Mouse (Mus musculus): Measurements from ENCODE around the gene Lenep. TPM values are rescaled to one million over a fixed set of nuclear protein-coding genes. Genes with fewer than 3 reads are reported as not detected.

Gene Lenep
- 0.05 and 0.10 TPM in 2 replicates for polyA plus RNA-seq (2012)

DNA sequence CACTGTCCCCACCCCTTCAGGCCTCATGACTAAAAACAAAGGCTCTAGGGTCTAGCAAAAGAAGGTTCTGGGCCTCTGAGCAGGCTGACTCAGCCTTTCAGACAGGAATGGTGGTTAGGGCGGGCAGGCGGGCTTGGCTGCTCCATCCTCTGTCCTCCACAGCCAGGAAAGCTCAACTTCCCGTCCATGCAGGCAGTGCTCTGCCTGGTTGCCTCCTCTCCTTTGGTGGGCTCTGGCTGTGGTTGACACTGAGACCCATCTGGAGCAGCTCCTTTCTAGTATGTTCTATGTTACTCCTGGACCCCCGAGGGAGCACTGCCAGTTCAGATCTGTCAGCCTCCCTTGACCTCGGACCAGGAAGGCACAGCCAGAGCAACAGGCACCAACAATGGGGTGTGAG lies at the start of gene Lenep:
Lenep (minus strand) TSS at position 101 of the 400 bp plus-strand sequence.

GRCm38 (mm10) chr3:89436176-89437113 lies 33.9 kb upstream of the Lenep start, which contains the start of gene Pbxip1:
Pbxip1 (plus strand) TSS chr3:89436706.

DNA sequence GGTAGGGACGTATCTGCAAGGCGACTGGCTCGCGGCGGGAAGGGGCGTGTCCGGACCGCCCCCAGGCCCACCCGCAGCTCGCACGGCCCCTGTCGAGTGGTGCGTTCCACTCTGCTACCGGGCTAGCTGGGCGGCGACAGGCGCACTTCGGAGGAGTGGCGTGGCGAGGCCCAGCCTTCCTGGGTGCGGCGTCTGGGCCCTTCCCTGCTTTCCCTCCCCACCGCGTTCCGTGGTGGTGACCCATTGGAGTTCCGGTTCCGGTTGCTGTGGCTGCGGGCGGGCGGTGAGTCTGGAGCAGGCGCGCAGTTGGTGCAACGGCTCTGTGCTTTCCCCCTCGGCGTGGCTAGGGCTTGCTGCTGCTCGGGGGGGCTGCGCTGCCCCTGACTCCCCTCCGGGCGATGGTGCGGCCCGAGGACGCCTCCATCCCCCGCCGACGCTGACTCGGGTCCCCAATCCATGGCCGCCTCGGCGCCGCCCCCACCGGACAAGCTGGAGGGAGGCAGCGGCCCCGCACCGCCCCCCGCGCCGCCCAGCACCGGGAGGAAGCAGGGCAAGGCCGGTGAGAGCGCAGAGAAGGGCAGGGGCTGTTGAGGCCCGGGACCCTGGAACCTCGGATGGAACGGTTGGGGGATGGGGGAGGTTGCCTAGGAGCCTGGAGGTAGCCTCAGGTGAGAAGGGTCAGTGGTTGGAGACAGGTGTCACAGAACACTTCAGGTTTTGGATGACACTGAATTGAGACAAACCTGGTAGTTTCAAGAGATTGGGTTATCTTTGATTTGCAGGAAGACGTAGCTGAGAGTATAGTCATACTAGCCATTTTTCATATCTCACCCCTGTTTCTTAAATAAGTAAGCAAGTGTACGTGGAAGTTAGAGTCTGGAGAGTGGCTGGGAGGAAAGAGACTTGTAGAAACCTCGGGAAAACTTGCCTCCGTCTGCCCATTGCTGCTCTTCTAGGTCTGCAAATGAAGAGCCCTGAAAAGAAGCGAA lies 27.9 kb upstream of the Lenep start, which contains the start of gene Pygo2:
Pygo2 (plus strand) TSS at position 44 of the 989 bp plus-strand sequence.

GRCm38 (mm10) chr3:89418170-89418860 lies 15.7 kb upstream of the Lenep start, which contains the start of the genes Cks1b and Shc1:
Cks1b (minus strand) TSS chr3:89418383.
Shc1 (plus strand) TSS chr3:89418443.

DNA sequence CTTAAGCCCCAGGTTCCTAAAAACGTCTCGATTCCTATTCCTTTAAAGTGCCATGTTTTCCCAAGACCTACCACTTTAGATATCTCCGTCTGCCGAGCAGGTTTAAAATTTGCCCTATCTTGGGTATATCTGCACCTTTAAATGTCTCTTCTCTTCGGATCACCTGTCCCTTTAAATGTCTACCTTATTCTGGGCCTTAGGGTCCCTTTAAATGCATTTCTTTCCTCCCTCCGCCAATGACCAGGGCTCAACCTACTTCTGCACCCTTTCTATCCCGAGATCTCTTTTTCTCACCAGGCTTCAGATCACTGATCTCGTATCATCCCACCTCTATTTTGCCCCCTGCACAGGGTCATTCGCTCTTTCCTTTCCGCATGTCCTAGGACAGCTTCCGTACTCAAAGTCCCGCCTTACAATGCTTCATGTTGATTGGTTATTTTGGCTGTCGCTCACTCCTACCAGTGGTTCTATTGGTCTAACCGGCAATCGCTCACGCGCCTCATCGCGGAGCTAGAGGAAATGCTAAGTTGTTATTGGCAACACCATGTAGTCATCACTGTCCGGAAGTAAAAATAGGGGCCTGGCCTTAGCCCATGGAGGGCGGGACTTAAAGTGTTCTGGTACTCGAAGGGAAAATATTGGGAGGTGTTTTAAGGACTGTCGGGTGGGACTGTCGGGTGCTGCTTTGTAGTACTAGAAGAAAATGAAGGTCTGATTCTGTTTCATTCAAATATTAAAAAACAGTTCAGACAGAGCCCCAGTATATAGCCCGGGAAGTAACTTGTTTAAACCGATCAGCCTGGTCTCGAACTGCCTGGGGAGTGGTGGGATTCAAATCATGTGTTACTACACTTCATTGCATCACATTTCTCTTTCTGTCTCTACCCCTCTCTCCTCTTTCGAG lies 9.1 kb upstream of the Lenep start, which contains the start of gene Flad1:
Flad1 (minus strand) TSS at position 381 of the 904 bp plus-strand sequence.

GRCm38 (mm10) chr3:89394006-89394893 lies 8.3 kb downstream of the Lenep start, which contains the start of gene Zbtb7b:
Zbtb7b (minus strand) TSS chr3:89394776.

DNA sequence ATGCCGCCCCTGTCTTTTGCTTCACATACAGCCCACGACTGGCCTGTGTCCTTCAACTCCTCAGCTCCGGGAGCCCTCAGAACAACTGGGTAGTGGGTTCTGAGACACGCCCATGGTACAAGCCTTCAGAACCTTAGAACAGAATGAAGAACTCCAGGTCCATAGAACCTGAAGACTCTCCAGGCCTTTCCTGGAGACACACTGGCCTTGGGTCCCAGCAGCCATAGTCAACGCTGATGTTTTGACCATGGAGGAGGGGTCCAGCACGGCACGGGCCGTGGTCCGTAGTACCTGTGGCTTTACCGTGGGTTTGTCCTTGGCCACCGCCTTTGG lies 37.5 kb downstream of the Lenep start, which contains the start of gene Dcst1:
Dcst1 (minus strand) TSS at position 101 of the 333 bp plus-strand sequence.

DNA sequence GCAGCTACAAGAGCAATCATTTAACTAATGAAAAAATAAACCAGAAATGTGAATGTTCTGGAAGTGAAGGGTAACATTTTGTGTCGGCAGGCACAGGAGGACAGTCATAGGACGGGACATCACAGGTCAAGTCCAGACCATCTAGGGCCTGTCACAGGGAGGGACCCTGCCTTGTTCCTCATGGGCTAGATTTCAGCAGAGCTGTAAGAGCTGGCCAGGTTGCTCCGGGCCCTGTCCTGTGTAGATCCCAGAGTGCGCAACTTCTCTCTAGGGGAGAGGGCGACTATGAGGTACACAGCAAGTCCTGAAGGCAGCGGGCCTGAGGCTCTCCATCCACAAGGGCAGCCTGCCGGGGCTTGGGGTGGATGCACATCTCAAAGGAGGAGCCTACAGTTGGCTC lies 40.9 kb downstream of the Lenep start, which contains the start of gene Dcst2:
Dcst2 (plus strand) TSS at position 301 of the 400 bp plus-strand sequence.

Other genes starting within 250 kb of the Lenep start
- 1.8 and 2.5 TPM in 2 replicates for gene Hcn3, start 242.6 kb downstream of the Lenep start, polyA plus RNA-seq (2012)
- 49.2 and 71.4 TPM in 2 replicates for gene Clk2, start 238.0 kb downstream of the Lenep start, polyA plus RNA-seq (2012)
- 366 and 382 TPM in 2 replicates for gene Scamp3, start 225.3 kb downstream of the Lenep start, polyA plus RNA-seq (2012)
- 253 and 287 TPM in 2 replicates for gene Fam189b, start 219.7 kb downstream of the Lenep start, polyA plus RNA-seq (2012)
- gene Gba, start 199.9 kb downstream of the Lenep start, polyA plus RNA-seq (2012), result 9.8 and 12.3 TPM in 2 replicates
- 0.61 and 2.0 TPM in 2 replicates for gene Thbs3, start 187.6 kb downstream of the Lenep start, polyA plus RNA-seq (2012)
- gene Mtx1, start 175.7 kb downstream of the Lenep start, polyA plus RNA-seq (2012), result 318 and 336 TPM in 2 replicates
- gene Muc1, start 173.7 kb downstream of the Lenep start, polyA plus RNA-seq (2012), result 0.56 and 0.64 TPM in 2 replicates
- gene Krtcap2, start 156.8 kb downstream of the Lenep start, polyA plus RNA-seq (2012), result 235 and 304 TPM in 2 replicates
- 9.2 and 11.3 TPM in 2 replicates for gene Trim46, start 156.5 kb downstream of the Lenep start, polyA plus RNA-seq (2012)
- 448 and 506 TPM in 2 replicates for gene Dpm3, start 143.4 kb downstream of the Lenep start, polyA plus RNA-seq (2012)
- 12.7 and 16.4 TPM in 2 replicates for gene Slc50a1, start 132.2 kb downstream of the Lenep start, polyA plus RNA-seq (2012)
- not detected in 2 replicates for gene Efna1, start 121.7 kb downstream of the Lenep start, polyA plus RNA-seq (2012)
- 0.83 and 0.91 TPM in 2 replicates for gene Efna3, start 79.8 kb downstream of the Lenep start, polyA plus RNA-seq (2012)
- 3.1 and 4.1 TPM in 2 replicates for gene Efna4, start 64.8 kb downstream of the Lenep start, polyA plus RNA-seq (2012)
- 195 and 256 TPM in 2 replicates for gene Adam15, start 52.8 kb downstream of the Lenep start, polyA plus RNA-seq (2012)
- not detected in 2 replicates for gene Dcst2, start 40.8 kb downstream of the Lenep start, polyA plus RNA-seq (2012)
- gene Dcst1, start 37.5 kb downstream of the Lenep start, polyA plus RNA-seq (2012), result not detected in 2 replicates
- gene Zbtb7b, start 8.0 kb downstream of the Lenep start, polyA plus RNA-seq (2012), result 42.9 and 63.7 TPM in 2 replicates
- 17.5 and 17.9 TPM in 2 replicates for gene Flad1, start 9.1 kb upstream of the Lenep start, polyA plus RNA-seq (2012)
- gene Cks1b, start 15.6 kb upstream of the Lenep start, polyA plus RNA-seq (2012), result 66.6 and 73.2 TPM in 2 replicates
- 117 and 151 TPM in 2 replicates for gene Shc1, start 15.7 kb upstream of the Lenep start, polyA plus RNA-seq (2012)
- 111 and 155 TPM in 2 replicates for gene Pygo2, start 27.4 kb upstream of the Lenep start, polyA plus RNA-seq (2012)
- 18.0 and 19.0 TPM in 2 replicates for gene Pbxip1, start 33.9 kb upstream of the Lenep start, polyA plus RNA-seq (2012)
- 9.1 and 14.1 TPM in 2 replicates for gene Pmvk, start 51.7 kb upstream of the Lenep start, polyA plus RNA-seq (2012)
- gene Kcnn3, start 117.4 kb upstream of the Lenep start, polyA plus RNA-seq (2012), result 0.02 and 0.08 TPM in 2 replicates

Data from megakaryocyte-erythroid progenitor cell, adult 5 weeks (primary cell).